ENCODE assay signal across 8 mouse cellular contexts in genomic region chr9:59617307-59617973, GRCm38 (mm10). TPM values are rescaled to one million over a fixed set of nuclear protein-coding genes. Genes with fewer than 3 reads are reported as not detected.
DNase-seq lines count a peak whose midpoint lies in the region; ATAC-seq and TF ChIP-seq lines count a peak whose summit lies in the region.

No protein-coding gene starts in this region.

- no peaks in the 10 kb centered on the region for H3K27me3 ChIP-seq in embryonic facial prominence, embryonic 11.5 days (ENCODE audit: control insufficient read depth, insufficient read depth, low read length)
- no peaks in the 10 kb centered on the region for H3K27me3 ChIP-seq in hindbrain, postnatal 0 days (ENCODE audit: insufficient read depth, low read length)
- H3K27me3 ChIP-seq in midbrain, embryonic 11.5 days (ENCODE audit: control insufficient read depth, insufficient read depth, low read length) = no peaks in the 10 kb centered on the region

- WGBS in embryonic facial prominence, embryonic 11.5 days = under 1% methylated on average over 50 of the region's 58 CpGs
- WGBS in hindbrain, postnatal 0 days = under 1% methylated on average over 57 of the region's 58 CpGs
- WGBS in midbrain, embryonic 11.5 days = 1% methylated on average over 57 of the region's 58 CpGs

- peak overlapping the region; percentile 93 for H3K9ac ChIP-seq in embryonic facial prominence, embryonic 11.5 days (replicated peaks; ENCODE audit: low read length)
- H3K9ac ChIP-seq in hindbrain, postnatal 0 days (replicated peaks; ENCODE audit: low read length) = peak overlapping the region; percentile 66
- peak overlapping the region; percentile 86 for H3K9ac ChIP-seq in midbrain, embryonic 11.5 days (ENCODE audit: low read length)

- intact Hi-C loops in gastrocnemius, adult 2 months (cut with DNase I) = loop anchor here (5.0 kb wide), 1 partner anchor 40 kb away; the partner anchor contains the start of gene Pkm

- DNase-seq in gastrocnemius, adult 2 months = no peak
- DNase-seq in gastrocnemius, postnatal 10 days = no peak
- DNase-seq in 3T3-L1 (ENCODE audit: low read depth, low spot score) = peak; percentile 51
- DNase-seq in embryonic facial prominence, embryonic 11.5 days (ENCODE audit: low spot score) = no peak
- no peak for DNase-seq in hindbrain, postnatal 0 days (ENCODE audit: low spot score)
- DNase-seq in midbrain, embryonic 11.5 days (ENCODE audit: low spot score, missing footprints) = peak; percentile 94
- no peak for DNase-seq in Muller cell, postnatal 12 days (ENCODE audit: inconsistent ontology term)

- no peaks in the 10 kb centered on the region for H3K9me3 ChIP-seq in embryonic facial prominence, embryonic 11.5 days (replicated peaks; ENCODE audit: control insufficient read depth, low read length)
- no peaks in the 10 kb centered on the region for H3K9me3 ChIP-seq in hindbrain, postnatal 0 days (ENCODE audit: low read length)
- H3K9me3 ChIP-seq in midbrain, embryonic 11.5 days (ENCODE audit: control insufficient read depth, low read length) = no peaks in the 10 kb centered on the region

- no peak; the same call in 1 of the 2 replicates for ATAC-seq in embryonic facial prominence, embryonic 11.5 days (replicated peaks; ENCODE audit: insufficient number of reproducible peaks, low FRiP score, low TSS enrichment, low read depth)
- no peak; the same call in 1 of the 2 replicates for ATAC-seq in hindbrain, postnatal 0 days
- ATAC-seq in midbrain, embryonic 11.5 days (ENCODE audit: low FRiP score) = peak; percentile 94
- ATAC-seq in frontal cortex, adult (ENCODE audit: low TSS enrichment) = no peak; the same call in 1 of the 2 replicates

- peak overlapping the region; percentile 96 for H3K4me3 ChIP-seq in gastrocnemius, adult 2 months
- peak overlapping the region; percentile 89 for H3K4me3 ChIP-seq in embryonic facial prominence, embryonic 11.5 days (ENCODE audit: low read depth, low read length)
- H3K4me3 ChIP-seq in hindbrain, postnatal 0 days (ENCODE audit: low read length) = peak overlapping the region; percentile 72
- peak overlapping the region; percentile 79 for H3K4me3 ChIP-seq in midbrain, embryonic 11.5 days (ENCODE audit: low read depth, low read length)

- no peaks in the 10 kb centered on the region for H3K36me3 ChIP-seq in embryonic facial prominence, embryonic 11.5 days (replicated peaks; ENCODE audit: control insufficient read depth, insufficient read depth, low read depth, low read length)
- peaks cover 3% of the 10 kb centered on the region; the same call in 1 of the 2 replicates for H3K36me3 ChIP-seq in hindbrain, postnatal 0 days (ENCODE audit: insufficient read depth, low read length)
- H3K36me3 ChIP-seq in midbrain, embryonic 11.5 days (ENCODE audit: control insufficient read depth, insufficient read depth, low read length) = peaks cover 4% of the 10 kb centered on the region; the same call in 1 of the 2 replicates

- no peaks in the 10 kb centered on the region for H3K4me1 ChIP-seq in embryonic facial prominence, embryonic 11.5 days (ENCODE audit: control insufficient read depth, insufficient read depth, low read length)
- peaks cover 6% of the 10 kb centered on the region; the same call in 1 of the 2 replicates for H3K4me1 ChIP-seq in hindbrain, postnatal 0 days (ENCODE audit: insufficient read depth, low read length)
- H3K4me1 ChIP-seq in midbrain, embryonic 11.5 days (ENCODE audit: control insufficient read depth, insufficient read depth, low read length) = peaks cover 8% of the 10 kb centered on the region

- no peak for TF ChIP-seq CTCF in gastrocnemius, adult 2 months (IDR thresholded peaks at IDR 0.05)
- no peak for TF ChIP-seq CTCF in hindbrain, postnatal 0 days (IDR thresholded peaks at IDR 0.05; ENCODE audit: low read depth)

- peak overlapping the region; percentile 95 for H3K27ac ChIP-seq in gastrocnemius, adult 2 months
- H3K27ac ChIP-seq in embryonic facial prominence, embryonic 11.5 days (replicated peaks; ENCODE audit: low read depth, low read length) = peak overlapping the region; percentile 85
- H3K27ac ChIP-seq in hindbrain, postnatal 0 days = peak overlapping the region; percentile 87
- peak overlapping the region; percentile 88 for H3K27ac ChIP-seq in midbrain, embryonic 11.5 days (ENCODE audit: low read depth, low read length)

- peak overlapping the region; percentile 53 for H3K4me2 ChIP-seq in embryonic facial prominence, embryonic 11.5 days (ENCODE audit: low read depth, low read length)
- peak overlapping the region; percentile 72 for H3K4me2 ChIP-seq in hindbrain, postnatal 0 days (ENCODE audit: low read depth, low read length)
- peak overlapping the region; percentile 53 for H3K4me2 ChIP-seq in midbrain, embryonic 11.5 days

RNA-seq across cellular contexts. Expression of gene Parp6, which starts 0.4 kb away (rescaled TPM):
- 10 to 100 TPM; 25.7 to 26.0 TPM for total RNA-seq in gastrocnemius, adult 2 months (2021)
- 10 to 100 TPM; 11.9 to 19.0 TPM for total RNA-seq in gastrocnemius, postnatal 10 days (2021)
- polyA plus RNA-seq in embryonic facial prominence, embryonic 11.5 days (2014; fragmentation: Nextera tagmentation; extraction: Ambion mirVana) = 36.8 and 43.6 TPM in 2 replicates
- 123 and 129 TPM in 2 replicates for total RNA-seq in hindbrain, postnatal 0 days (2014; rRNA removed)
- 136 and 156 TPM in 2 replicates for polyA plus RNA-seq in hindbrain, postnatal 0 days (2015; fragmentation: Nextera tagmentation; extraction: Ambion mirVana)
- 90.8 and 91.7 TPM in 2 replicates for polyA plus RNA-seq in midbrain, embryonic 11.5 days (2014; fragmentation: Nextera tagmentation; extraction: Ambion mirVana)

RNA-seq across cellular contexts. Expression of gene Pkm, which starts 38.7 kb away (rescaled TPM):
- 1,000 to 10,000 TPM; 2,556 to 3,331 TPM for total RNA-seq in gastrocnemius, adult 2 months (2021)
- total RNA-seq in gastrocnemius, postnatal 10 days (2021) = 1,000 to 10,000 TPM; 2,006 to 2,318 TPM
- polyA plus RNA-seq in embryonic facial prominence, embryonic 11.5 days (2014; fragmentation: Nextera tagmentation; extraction: Ambion mirVana) = 1,805 and 1,941 TPM in 2 replicates
- 945 and 948 TPM in 2 replicates for total RNA-seq in hindbrain, postnatal 0 days (2014; rRNA removed)
- 864 and 883 TPM in 2 replicates for polyA plus RNA-seq in hindbrain, postnatal 0 days (2015; fragmentation: Nextera tagmentation; extraction: Ambion mirVana)
- polyA plus RNA-seq in midbrain, embryonic 11.5 days (2014; fragmentation: Nextera tagmentation; extraction: Ambion mirVana) = 1,888 and 2,059 TPM in 2 replicates

RNA-seq across cellular contexts. Expression of gene Celf6, which starts 39.7 kb away (rescaled TPM):
- not detected for total RNA-seq in gastrocnemius, adult 2 months (2021)
- not detected for total RNA-seq in gastrocnemius, postnatal 10 days (2021)
- 1.2 and 1.7 TPM in 2 replicates for polyA plus RNA-seq in embryonic facial prominence, embryonic 11.5 days (2014; fragmentation: Nextera tagmentation; extraction: Ambion mirVana)
- total RNA-seq in hindbrain, postnatal 0 days (2014; rRNA removed) = 82.3 and 91.7 TPM in 2 replicates
- 40.1 and 40.9 TPM in 2 replicates for polyA plus RNA-seq in hindbrain, postnatal 0 days (2015; fragmentation: Nextera tagmentation; extraction: Ambion mirVana)
- polyA plus RNA-seq in midbrain, embryonic 11.5 days (2014; fragmentation: Nextera tagmentation; extraction: Ambion mirVana) = 8.5 and 8.7 TPM in 2 replicates

Comparison
In these comparisons a context has a peak if more than half of its experiments do, and no peak if none do; other contexts are left out.
1. DNase-seq: peak in 3T3-L1 (single experiment) and midbrain, embryonic 11.5 days (single experiment); none in gastrocnemius, adult 2 months (single experiment), gastrocnemius, postnatal 10 days (single experiment), embryonic facial prominence, embryonic 11.5 days (single experiment), hindbrain, postnatal 0 days (single experiment) and Muller cell, postnatal 12 days (single experiment).
2. RNA of gene Celf6, which starts 39.7 kb away (total RNA-seq): 82.3 to 91.7 TPM in hindbrain, postnatal 0 days; not detected in gastrocnemius, postnatal 10 days and not detected in gastrocnemius, adult 2 months; every median in the first group is over 10 times any median in the second.
3. Peak in every context shown above with its lines, with median percentiles within 50 percentile points of each other: H3K27ac ChIP-seq, H3K4me3 ChIP-seq, H3K4me2 ChIP-seq and H3K9ac ChIP-seq.